Mouse (Mus musculus) heart, postnatal 4 days (tissue): ENCODE results near the gene Tspan12. TPM values are rescaled to one million over a fixed set of nuclear protein-coding genes. Genes with fewer than 3 reads are reported as not detected.
A peak's percentile ranks its signal among the peaks of the same experiment; 100 is the strongest.
"Not testable (repeated sequence)": the region's sequence is repeated elsewhere in the genome, so short reads cannot be mapped to it uniquely, and the experiment has no call there.

Experiments used
- DNase-seq: peaks from one replicate; pipeline ENCODE4 v3.0.0; 2021
- total RNA-seq, 2 experiments: library from RNA; stranded (reverse); gene quantifications; 2 replicates each; pipeline ENCODE4 v1.2.3; 2021

Tspan12 gene
- total RNA-seq, result 10 to 100 TPM; 87.2 to 94.4 TPM

DNA sequence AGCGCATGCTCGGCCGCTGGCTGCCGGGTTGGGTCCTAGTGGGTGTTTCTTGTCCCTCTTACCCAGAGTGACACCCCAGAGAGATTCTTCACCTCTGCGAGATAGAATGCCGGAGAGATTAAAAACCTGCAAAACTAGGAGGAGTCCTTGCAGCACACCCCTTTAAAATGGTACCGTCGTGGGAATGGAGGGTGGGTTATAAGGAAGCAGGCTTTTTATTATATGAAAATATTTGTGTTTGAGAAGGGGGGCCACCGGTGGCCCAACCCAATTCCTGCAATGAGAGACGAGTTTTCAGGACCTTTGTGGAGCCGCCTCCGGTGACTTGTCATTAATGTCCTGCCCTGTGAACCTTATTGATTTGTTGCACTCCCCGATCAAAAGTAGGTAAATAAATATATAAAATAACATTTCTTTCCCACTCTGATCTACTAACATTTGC, at the start of gene Tspan12:
TSS of gene Tspan12 (minus strand) at position 172 of the 442 bp plus-strand sequence.
- no peak for DNase-seq

- peak; percentile 70 for DNase-seq
Measured at GRCm38 (mm10) chr6:21894451-21894850, 42.1 kb upstream of the Tspan12 start.

- DNase-seq, result no peak
Measured at GRCm38 (mm10) chr6:21889101-21889500, 36.8 kb upstream of the Tspan12 start.

DNA sequence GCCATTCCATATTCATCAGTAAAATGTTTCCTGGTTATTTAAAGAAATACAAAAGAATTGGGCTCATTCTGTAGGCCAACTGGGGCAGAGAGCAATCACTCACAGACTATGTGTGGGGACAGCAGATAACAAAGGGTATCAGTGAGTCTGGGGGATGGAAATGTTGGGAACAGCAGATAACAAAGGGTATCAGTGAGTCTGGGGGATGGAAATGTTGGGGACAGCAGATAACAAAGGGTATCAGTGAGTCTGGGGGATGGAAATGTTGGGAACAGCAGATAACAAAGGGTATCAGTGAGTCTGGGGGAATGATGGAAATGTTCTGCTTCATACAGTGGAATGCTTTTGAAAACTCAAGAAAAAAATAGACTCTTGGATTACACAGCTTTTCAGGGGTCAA, 35.7 kb upstream of the Tspan12 start:
- not testable (repeated sequence) for DNase-seq

- no peak for DNase-seq
Measured at GRCm38 (mm10) chr6:21879496-21879895, 27.2 kb upstream of the Tspan12 start.

DNA sequence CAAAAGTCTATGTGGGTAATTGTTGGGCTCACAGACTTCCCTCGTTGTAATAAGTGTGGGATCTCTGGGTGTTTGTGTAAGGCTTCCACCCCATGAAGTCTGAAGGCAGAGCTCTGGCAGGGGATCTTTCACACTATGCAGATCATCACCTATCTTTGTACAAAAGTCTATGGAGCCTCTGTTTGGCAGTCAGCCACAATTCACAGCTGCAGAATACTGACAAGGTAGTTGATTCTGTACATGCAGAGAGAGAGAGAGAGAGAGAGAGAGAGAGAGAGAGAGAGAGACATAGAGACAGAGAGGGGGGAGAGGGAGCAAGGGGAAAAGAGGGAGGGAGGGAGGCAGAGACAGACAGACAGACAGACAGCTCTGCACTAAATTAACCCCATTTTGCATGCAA, 15.0 kb upstream of the Tspan12 start:
- DNase-seq, result peak; percentile 29

- DNase-seq, result no peak
Measured at GRCm38 (mm10) chr6:21864179-21864578, 11.9 kb upstream of the Tspan12 start.

DNA sequence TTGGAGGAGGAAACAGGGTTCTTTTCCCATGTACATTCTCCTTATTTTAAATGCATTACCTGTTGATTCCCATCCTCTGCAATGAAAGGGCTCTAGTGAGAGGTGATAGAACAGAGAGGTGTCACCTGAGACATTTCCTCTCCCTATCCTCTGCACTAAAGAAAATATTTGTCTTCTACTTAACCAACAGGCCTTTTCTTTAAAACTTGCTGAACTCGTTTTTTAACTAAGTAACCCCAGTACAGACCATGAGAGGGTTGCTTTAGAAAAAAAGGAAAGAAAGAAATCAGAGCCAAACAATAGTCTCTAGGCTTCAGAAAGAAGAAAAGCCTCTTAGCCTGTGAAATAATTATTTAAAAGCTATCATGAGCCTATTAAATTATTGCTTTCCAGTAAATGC, 11.2 kb upstream of the Tspan12 start:
- no peak for DNase-seq

DNA sequence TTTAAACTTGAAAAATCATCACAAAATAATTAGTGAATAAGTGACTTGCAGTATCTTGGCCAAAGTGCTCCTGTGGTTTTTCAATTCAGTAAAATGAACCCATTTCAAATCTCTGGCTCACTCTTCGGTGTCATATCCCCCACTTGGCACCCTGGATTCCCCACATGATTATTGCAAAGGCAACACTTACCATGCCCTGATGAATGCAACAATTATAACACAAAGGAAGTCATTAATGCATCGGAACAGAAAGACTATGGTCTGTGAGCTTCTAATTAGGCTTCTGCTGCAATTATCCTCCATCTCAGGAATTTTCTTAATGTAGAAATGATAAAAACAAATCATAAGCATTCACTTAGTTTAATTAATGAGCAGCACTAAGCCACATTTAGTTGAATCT, 9.0 kb upstream of the Tspan12 start:
- DNase-seq, result no peak

DNA sequence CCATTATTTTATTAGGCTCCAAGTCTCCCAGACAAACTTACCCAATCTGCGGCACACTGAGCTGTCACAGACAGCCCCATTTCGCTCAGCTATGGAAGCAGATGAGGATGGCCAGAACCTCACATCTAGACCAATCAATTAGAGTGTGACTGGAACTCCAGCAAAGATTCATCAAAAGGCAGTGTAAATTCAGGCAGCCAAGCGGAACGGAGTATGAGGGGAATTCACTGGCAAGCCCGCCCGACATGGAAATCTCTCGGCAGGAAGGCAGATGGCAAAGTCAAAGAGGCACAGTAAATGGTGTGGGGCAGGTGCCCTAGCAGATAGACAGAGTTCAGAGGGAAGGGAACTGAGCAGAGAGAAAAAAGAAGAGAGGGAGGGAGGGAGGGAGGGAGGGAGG, 5.5 kb upstream of the Tspan12 start:
- no peak for DNase-seq

DNA sequence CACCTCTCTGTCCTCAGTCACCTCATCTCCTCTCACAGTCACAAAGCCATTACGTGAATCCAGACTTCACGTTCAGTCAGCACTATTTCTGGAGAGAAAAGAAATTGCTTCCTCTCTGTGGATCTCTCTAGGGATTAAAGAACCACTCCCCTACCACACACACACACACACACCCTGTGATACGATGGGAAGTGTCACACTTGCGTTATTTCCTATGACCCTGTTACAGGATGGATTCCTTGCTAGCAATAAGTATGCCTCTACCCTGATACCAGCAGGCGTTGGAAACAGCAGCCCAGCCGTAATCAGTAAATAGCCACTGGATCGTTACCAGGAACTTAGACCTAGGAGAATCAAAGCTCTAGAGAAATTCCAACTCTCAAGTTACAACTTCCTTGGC, 3.6 kb upstream of the Tspan12 start:
- peak; percentile 25 for DNase-seq

DNA sequence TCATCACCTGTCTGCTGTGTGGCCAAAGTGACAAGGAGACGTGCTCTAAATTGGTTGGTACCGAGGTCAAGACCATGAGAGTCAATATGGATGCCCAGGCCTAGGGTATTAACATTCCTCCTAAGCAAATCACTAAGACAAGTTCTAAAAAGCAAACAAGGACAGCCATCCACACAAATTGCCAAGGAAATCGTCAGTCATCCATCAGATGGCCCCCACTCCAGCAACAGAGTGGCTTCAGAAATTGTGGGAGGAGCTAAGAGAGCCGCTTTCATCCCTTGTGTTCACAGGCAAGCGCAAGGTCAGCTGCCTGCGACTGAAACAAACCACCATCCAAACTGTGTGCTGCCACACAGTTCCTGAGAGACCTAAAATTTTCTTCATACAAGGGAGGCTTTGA, 1.0 kb upstream of the Tspan12 start:
- no peak for DNase-seq

GRCm38 (mm10) chr6:21851596-21852343, 545 bp downstream of the Tspan12 start:
- peak; percentile 90 for DNase-seq

DNA sequence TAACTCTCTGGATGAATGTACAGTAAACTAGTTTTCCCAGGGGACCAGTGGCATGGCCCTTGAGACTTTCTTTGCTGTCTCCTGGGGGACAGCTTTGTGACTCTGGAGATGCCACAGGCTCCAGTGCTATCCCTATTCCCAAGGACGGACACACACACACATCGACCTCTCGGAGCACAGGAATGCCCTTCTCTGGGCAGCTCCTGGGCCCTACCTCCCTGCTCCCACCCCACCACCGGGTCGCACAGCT, 1.0 kb downstream of the Tspan12 start:
- no peak for DNase-seq

DNA sequence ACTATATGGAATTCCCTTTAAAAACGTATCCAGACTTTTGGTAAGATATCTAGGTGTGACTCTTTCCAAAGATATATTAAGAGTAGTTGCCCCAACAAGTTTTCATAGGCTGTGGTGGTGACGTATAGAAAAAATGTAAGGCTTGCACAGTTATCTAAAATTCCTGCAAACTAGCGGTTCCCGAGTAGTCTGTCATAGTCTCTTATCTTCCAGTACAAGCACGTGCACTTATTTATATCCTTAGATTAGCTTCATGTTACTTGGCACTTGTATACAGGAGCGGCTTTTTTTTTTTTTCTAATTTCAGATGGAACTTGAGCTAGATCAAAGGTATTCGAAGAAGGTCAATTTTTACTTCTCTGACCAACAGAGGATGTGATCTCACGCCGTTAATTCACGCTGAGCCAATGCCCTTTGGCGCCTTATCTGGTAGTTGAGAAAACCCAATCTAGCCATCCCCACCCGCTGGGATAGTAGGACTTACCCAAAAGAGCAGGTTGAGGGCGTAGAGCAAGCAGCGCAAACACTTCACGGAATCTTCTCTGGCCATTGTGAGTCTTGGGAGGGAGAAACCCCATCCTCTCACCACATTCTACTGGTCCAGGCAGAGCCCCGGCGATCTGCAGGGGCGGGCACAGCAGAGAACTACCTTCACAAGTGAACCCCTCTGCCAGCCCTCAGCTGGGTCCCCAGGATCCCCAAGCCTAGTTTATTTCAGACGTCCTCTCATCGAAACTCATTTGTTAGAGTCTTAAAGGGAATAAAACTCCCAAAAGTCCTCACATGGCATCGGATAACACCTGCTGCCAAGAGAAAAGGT, 1.6 kb downstream of the Tspan12 start:
- DNase-seq, result peak; percentile 34

GRCm38 (mm10) chr6:21848808-21849207, 3.5 kb downstream of the Tspan12 start:
- no peak for DNase-seq

GRCm38 (mm10) chr6:21839976-21840775, 12.1 kb downstream of the Tspan12 start:
- DNase-seq, result peak; percentile 25

- DNase-seq, result no peak
Measured at GRCm38 (mm10) chr6:21839244-21839814, 13.0 kb downstream of the Tspan12 start.

- DNase-seq, result no peak
Measured at GRCm38 (mm10) chr6:21833531-21833930, 18.8 kb downstream of the Tspan12 start.

DNA sequence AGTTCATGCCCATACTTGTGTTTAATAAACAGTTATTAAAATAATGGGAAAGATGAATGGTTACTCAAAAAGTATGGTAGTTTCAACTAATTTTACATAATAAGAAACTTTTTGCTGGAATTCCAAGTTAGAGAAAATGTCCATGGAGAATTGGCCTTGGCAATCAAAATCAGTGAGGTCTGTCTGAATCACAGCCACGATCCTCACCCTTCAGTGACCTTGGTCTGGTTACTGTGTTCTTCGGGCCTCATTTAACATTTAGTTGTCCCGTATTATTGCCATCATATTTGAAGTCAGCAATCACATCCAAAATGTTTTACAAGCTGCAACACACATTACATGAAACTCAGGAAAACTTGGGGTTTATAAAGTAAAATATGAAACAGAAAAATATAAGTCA, 20.4 kb downstream of the Tspan12 start:
- DNase-seq, result no peak

- no peak for DNase-seq
Measured at GRCm38 (mm10) chr6:21830931-21831330, 21.4 kb downstream of the Tspan12 start.

DNA sequence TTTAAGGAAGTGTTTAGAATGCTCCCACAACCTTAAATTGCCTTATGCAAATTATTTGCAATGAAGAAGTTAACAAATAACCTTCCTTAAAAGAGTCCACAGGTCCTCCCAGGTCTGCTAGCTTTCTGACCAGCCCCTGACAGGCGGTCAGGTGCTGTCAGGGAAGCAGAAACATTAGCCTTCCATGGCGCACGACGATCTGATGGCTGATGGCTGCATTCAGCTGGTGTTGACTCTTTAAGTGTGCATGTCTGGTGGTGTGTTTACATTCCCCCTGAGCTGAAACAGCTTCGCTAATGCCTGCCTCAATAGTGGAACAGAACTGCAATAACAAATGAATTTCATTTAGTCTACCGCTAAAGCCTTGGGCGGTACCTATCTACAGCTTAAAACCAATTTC, 22.4 kb downstream of the Tspan12 start:
- DNase-seq, result no peak

- no peak for DNase-seq
Measured at GRCm38 (mm10) chr6:21828437-21828836, 23.9 kb downstream of the Tspan12 start.
